ENCODE assay signal across 8 mouse cellular contexts in the genomic region with DNA sequence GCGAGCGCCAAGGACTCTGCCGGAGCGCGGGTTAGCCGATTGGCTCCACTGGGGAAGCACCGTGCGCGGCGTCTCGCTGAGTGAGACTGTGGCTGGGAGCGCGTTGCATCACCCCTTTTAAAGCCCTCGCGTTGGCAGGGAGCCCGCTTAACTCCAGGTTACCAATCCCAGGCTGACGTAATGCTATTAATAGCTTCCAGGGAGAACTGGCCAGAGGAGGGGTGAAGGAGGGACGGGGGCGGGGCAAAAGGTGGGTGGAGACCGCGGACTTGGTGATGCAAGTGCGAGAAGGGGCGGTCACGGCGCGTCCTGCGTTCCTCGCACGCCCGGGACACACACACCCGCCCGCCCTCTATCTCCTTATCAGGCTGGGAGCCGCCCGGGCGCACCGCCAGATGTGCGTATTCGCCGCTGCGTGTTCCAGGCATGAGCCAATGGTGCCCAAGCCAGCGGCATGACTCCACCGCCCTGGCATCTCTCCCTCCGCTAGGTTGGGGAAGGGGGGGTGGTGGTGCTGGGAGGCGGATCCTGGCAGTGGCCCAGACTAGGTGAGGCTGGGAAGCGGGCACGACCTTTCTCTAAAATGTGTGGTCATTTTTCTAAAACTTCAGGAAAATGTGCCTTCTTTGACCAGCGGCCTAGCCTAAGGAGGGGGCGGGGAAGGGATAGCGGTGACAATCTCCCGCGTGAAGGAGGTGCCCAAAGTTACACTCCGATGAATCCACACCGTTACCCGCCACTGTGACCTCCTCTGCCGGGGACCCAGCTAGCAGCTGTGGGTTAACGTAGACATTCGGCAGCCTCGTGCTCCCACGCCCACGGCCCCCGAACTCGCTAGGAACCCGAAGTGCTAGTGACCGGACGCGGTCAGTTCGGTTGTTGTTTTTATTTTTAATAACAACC. TPM values are rescaled to one million over a fixed set of nuclear protein-coding genes. Genes with fewer than 3 reads are reported as not detected.
DNase-seq lines count a peak whose midpoint lies in the region; ATAC-seq and TF ChIP-seq lines count a peak whose summit lies in the region.

No protein-coding gene starts in this region.

- WGBS in forebrain, embryonic 10.5 days, result under 1% methylated on average over 67 of the region's 67 CpGs
- under 1% methylated on average over 67 of the region's 67 CpGs for WGBS in heart, embryonic 14.5 days
- under 1% methylated on average over 66 of the region's 67 CpGs for WGBS in liver, embryonic 12.5 days (ENCODE audit: insufficient replicate concordance)

- ATAC-seq in heart, embryonic 14.5 days (ENCODE audit: insufficient number of reproducible peaks, insufficient read depth, low FRiP score, low read depth), result peak; percentile 92
- peak; percentile 76 for ATAC-seq in liver, embryonic 12.5 days

- peak; percentile 71 for DNase-seq in c-Kit-positive CD71-positive TER-119-negative erythroid progenitor cells, embryonic 14.5 days (ENCODE audit: low read depth)
- DNase-seq in forebrain, embryonic 10.5 days (ENCODE audit: extremely low spot score, low spot score), result peak; percentile 86
- peak; percentile 98 for DNase-seq in kidney, postnatal 14 days
- DNase-seq in naive thymus-derived CD4-positive, alpha-beta T cell, adult 2 months (ENCODE audit: low read depth), result peak; percentile 69
- peak; percentile 86 for DNase-seq in splenic B cell, adult 2 months (ENCODE audit: low read depth, low spot score)

- H3K4me3 ChIP-seq in E14TG2a.4 (replicated peaks; ENCODE audit: low read length), result peak overlapping the region; percentile 84
- peak overlapping the region; percentile 62 for H3K4me3 ChIP-seq in forebrain, embryonic 10.5 days
- H3K4me3 ChIP-seq in heart, embryonic 14.5 days (ENCODE audit: control insufficient read depth in 1 of 2, insufficient read depth in 1 of 2, low read depth in 1 of 2, low read length in 2 of 2), result peak overlapping the region; percentile 73 to 74
- H3K4me3 ChIP-seq in liver, embryonic 12.5 days, result peak overlapping the region; percentile 53

- H3K36me3 ChIP-seq in E14TG2a.4 (ENCODE audit: insufficient read depth, low read length), result no peaks in the 10 kb centered on the region
- H3K36me3 ChIP-seq in forebrain, embryonic 10.5 days (replicated peaks), result no peaks in the 10 kb centered on the region
- H3K36me3 ChIP-seq in heart, embryonic 14.5 days (ENCODE audit: control insufficient read depth, insufficient read depth, low read length), result no peaks in the 10 kb centered on the region
- H3K36me3 ChIP-seq in liver, embryonic 12.5 days, result no peaks in the 10 kb centered on the region
- H3K36me3 ChIP-seq in splenic B cell, adult 2 months (ENCODE audit: control insufficient read depth, insufficient read depth, low read length, poor library complexity, severe bottlenecking), result no peaks in the 10 kb centered on the region

- peak overlapping the region; percentile 94 for H3K4me2 ChIP-seq in heart, embryonic 14.5 days (ENCODE audit: low read length)
- H3K4me2 ChIP-seq in liver, embryonic 12.5 days, result peak overlapping the region; percentile 81

- peaks cover 97% of the 10 kb centered on the region for H3K27me3 ChIP-seq in E14TG2a.4 (ENCODE audit: insufficient read depth, low read length)
- H3K27me3 ChIP-seq in forebrain, embryonic 10.5 days (ENCODE audit: poor library complexity, severe bottlenecking), result peaks cover 97% of the 10 kb centered on the region
- H3K27me3 ChIP-seq in heart, embryonic 14.5 days (ENCODE audit: control insufficient read depth, insufficient read depth, low read length), result peaks cover 9% of the 10 kb centered on the region; the same call in 1 of the 2 replicates
- H3K27me3 ChIP-seq in liver, embryonic 12.5 days (replicated peaks), result peaks cover 100% of the 10 kb centered on the region
- no peaks in the 10 kb centered on the region for H3K27me3 ChIP-seq in splenic B cell, adult 2 months (ENCODE audit: control insufficient read depth, insufficient read depth, low read length, poor library complexity, severe bottlenecking)

- peak overlapping the region; percentile 79 for H3K27ac ChIP-seq in forebrain, embryonic 10.5 days
- peak overlapping the region; percentile 92 for H3K27ac ChIP-seq in heart, embryonic 14.5 days (replicated peaks in 1 of 2; ENCODE audit: control insufficient read depth in 1 of 2, insufficient read depth in 1 of 2, low read depth in 2 of 2, low read length in 2 of 2)
- 0 out of 2 replicates have a peak overlapping the region, but pooled peaks have one; percentile 37 for H3K27ac ChIP-seq in liver, embryonic 12.5 days

- H3K9ac ChIP-seq in heart, embryonic 14.5 days (ENCODE audit: low read length), result peak overlapping the region; percentile 88
- H3K9ac ChIP-seq in liver, embryonic 12.5 days, result peak overlapping the region; percentile 48

- peaks cover 47% of the 10 kb centered on the region for H3K4me1 ChIP-seq in E14TG2a.4 (replicated peaks; ENCODE audit: low read depth, low read length)
- H3K4me1 ChIP-seq in forebrain, embryonic 10.5 days, result peaks cover 79% of the 10 kb centered on the region
- peaks cover 42 to 62% of the 10 kb centered on the region in 2 experiments for H3K4me1 ChIP-seq in heart, embryonic 14.5 days (ENCODE audit: control insufficient read depth in 2 of 2, insufficient read depth in 2 of 2, low read length in 2 of 2)
- peaks cover 50% of the 10 kb centered on the region for H3K4me1 ChIP-seq in liver, embryonic 12.5 days

- H3K9me3 ChIP-seq in E14TG2a.4 (ENCODE audit: low read length), result no peaks in the 10 kb centered on the region
- H3K9me3 ChIP-seq in forebrain, embryonic 10.5 days, result no peaks in the 10 kb centered on the region
- H3K9me3 ChIP-seq in heart, embryonic 14.5 days (ENCODE audit: control insufficient read depth, low read length), result no peaks in the 10 kb centered on the region
- H3K9me3 ChIP-seq in liver, embryonic 12.5 days (replicated peaks), result no peaks in the 10 kb centered on the region

- no peak for TF ChIP-seq CTCF in E14TG2a.4 (conservative IDR thresholded peaks at IDR 0.05; ENCODE audit: low read length)

RNA-seq across cellular contexts. Expression of gene Fam71a, which starts 18.8 kb away (rescaled TPM):
- polyA plus RNA-seq in forebrain, embryonic 10.5 days (2016; fragmentation: Nextera tagmentation; extraction: Ambion mirVana), result not detected in 2 replicates
- not detected in 2 replicates for polyA plus RNA-seq in heart, embryonic 14.5 days (2014; fragmentation: Nextera tagmentation; extraction: Ambion mirVana)
- polyA plus RNA-seq in liver, embryonic 12.5 days (2016; fragmentation: Nextera tagmentation; extraction: Ambion mirVana), result not detected in 2 replicates

RNA-seq across cellular contexts. Expression of gene Atf3, which starts 34.4 kb away (rescaled TPM):
- 2.9 and 3.4 TPM in 2 replicates for polyA plus RNA-seq in forebrain, embryonic 10.5 days (2016; fragmentation: Nextera tagmentation; extraction: Ambion mirVana)
- polyA plus RNA-seq in heart, embryonic 14.5 days (2014; fragmentation: Nextera tagmentation; extraction: Ambion mirVana), result 15.6 and 17.8 TPM in 2 replicates
- 2.3 and 2.4 TPM in 2 replicates for polyA plus RNA-seq in liver, embryonic 12.5 days (2016; fragmentation: Nextera tagmentation; extraction: Ambion mirVana)

Comparison
In these comparisons a context has a peak if more than half of its experiments do, and no peak if none do; other contexts are left out.
1. Peak in every context shown above with its lines: DNase-seq, ATAC-seq, H3K4me3 ChIP-seq and H3K27ac ChIP-seq.
2. H3K27ac ChIP-seq: peak in every context shown above with its lines; median percentile 92 in heart, embryonic 14.5 days; 79 in forebrain, embryonic 10.5 days; 37 in liver, embryonic 12.5 days.